Mouse (Mus musculus): ENCODE results near the gene Gas7. TPM values are rescaled to one million over a fixed set of nuclear protein-coding genes. Genes with fewer than 3 reads are reported as not detected.

Gene Gas7
- polyA plus RNA-seq, 1 experiment = 3.4 TPM

DNA sequence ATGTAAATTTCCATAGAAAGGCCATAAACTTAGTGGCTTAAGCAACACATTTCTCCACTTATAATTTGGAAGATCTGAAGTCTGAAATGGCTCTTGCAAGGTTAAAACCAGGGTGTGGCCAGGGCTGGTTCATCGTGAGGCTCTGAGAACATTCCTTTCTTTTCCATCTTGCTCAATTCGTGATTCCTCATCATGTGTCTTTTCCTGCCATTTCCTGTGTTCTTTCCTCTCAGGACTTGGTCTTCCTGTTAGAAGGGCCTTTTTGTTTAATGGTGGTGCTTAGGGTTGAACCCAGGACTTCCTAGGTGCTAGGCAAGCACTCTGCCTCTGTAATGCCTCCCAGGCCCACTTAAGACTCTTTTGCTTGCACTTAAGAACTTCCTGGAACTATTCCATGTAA is 76.0 kb downstream of the Gas7 start:
- 30% methylated on average over 2 of the region's 2 CpGs for WGBS
- DNase-seq (ENCODE audit: low read depth, low spot score) = no peak

DNA sequence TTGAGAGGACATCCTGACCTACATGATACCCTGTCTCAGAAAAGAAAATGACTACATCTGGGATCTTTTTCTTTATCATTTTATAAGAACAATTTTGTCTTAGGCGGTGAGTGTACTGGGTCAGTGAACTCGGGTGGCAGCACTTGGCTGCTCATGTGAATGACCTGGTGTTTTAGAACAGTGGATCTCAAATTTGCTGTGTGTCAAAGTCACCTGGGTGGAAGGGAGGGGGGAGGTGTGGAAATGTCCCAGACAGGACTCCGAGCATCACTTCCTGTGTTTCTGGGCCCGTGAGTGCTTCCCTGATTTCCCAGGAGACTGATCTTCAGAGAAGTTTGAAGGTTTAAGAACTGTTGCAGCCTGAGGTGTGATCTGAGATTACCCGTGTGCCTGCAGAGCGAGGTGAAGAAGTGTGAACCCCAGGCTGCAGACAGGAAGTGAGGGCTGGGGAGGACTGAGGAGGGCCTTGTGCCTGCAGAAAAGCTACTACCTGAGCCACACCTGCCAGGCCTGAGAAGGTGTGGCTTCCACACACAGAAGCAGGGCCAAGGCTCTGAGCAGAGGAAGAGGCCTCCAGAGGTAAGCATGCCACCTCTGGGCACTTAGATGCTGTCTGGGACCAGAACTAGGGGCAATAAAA is 76.8 kb downstream of the Gas7 start:
- 37% methylated on average over 6 of the region's 6 CpGs for WGBS
- no peak for DNase-seq (ENCODE audit: low read depth, low spot score)

DNA sequence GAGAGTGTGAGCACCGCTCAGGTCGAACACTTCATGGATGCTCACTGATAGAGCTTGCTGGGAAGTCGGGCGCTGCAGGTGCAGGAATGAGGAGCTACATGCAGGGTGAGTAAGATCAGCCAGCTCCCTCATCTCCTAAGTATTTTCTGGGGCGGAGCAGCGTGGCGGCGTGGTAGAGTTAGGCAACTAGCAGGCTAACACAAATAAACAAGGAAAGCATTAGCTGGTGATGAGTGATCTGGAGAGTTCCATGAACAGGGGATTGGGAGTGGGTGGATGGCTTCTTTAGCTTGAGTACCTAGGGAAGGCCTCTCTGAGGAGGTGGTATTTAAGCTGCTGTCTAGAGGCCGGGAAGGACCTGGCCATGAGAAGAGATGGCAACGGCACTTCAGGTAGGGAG is 77.5 kb downstream of the Gas7 start:
- no peak for DNase-seq (ENCODE audit: low read depth, low spot score)
- 26% methylated on average over 10 of the region's 10 CpGs for WGBS

DNA sequence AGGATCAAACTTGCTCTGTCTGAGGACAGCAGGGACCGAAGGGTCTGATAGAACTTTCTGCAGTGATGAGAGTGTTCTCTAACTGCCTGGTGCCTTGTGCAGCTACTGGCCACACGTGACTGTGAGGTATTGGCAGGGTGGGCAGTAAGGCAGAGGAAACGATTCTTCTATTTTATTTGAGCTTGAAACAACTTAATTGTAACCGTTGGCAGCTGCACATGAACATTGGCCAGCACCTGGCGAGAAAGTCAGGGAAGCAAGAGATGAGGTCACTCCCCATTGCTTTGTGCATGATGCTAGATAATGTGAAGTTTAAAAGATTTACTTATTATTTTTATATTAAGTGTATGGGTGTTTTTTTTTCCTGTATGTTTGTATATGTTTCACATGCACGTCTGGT is 77.9 kb downstream of the Gas7 start:
- DNase-seq (ENCODE audit: low read depth, low spot score) = no peak
- WGBS = 22% methylated on average over 6 of the region's 6 CpGs

DNA sequence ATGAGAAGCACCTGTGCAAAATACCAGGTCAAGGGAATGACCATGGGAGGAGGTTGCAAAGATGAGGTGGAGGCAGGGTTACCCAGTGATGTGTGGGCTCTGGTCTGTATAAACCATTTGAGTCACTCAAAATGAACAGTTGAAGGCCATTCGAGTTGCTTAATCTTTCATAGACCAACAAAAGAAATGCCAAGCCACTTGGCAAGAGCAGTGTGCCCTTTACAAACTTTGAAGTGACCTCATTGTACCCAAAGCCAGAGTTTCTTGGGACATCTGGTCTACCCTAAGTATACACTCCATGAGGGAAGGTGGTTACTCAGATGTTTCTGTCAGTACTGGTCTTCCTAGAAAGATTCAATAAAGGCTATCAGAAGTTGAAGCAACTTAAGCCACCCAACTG is 80.5 kb downstream of the Gas7 start:
- WGBS = 50% methylated on average over 1 of the region's 1 CpGs

DNA sequence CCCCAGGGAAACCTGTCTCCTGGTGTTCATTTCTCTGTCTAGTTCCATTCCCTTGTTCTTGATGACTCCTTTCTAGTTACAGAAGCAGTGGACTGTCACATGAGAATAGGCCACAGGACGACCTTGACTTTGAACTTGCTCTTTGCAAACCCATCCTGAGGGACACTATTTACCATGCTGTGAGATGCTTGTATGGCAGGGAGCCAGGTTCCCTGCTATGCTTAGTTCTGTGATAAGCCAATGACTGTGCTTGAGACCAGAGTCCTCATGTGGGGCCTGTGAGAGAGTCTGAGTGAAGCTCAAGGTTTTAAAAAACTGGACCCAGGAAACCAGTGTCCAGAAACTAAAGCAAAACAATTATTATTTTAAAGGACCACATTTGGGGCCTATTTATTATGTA is 81.2 kb downstream of the Gas7 start:
- WGBS = 93% methylated on average over 1 of the region's 1 CpGs

More for the DNA sequence above, 80.5 kb downstream of the Gas7 start:
- no peak for DNase-seq (ENCODE audit: low read depth, low spot score)

DNA sequence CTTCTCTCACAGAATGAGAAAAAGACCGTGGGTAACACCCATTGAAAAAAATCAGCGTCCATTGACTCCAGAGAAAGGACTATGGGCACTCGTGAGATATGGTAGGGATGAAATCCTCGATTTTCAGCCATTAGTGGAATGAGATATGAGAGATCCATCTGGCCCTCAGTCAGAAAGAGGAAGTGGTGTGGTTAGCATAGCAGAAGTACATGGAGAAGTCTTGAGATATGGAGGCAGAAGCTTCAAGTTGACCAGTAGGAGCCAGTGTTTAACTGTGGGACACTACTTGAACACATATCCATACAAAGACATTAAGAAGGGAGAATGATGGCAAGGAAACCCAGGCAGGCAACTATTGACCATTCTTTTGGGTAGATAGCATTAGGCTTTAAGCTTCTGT is 82.1 kb downstream of the Gas7 start:
- WGBS = 89% methylated on average over 4 of the region's 4 CpGs
- no peak for DNase-seq (ENCODE audit: low read depth, low spot score)

More for the DNA sequence above, 81.2 kb downstream of the Gas7 start:
- no peak for DNase-seq (ENCODE audit: low read depth, low spot score)

DNA sequence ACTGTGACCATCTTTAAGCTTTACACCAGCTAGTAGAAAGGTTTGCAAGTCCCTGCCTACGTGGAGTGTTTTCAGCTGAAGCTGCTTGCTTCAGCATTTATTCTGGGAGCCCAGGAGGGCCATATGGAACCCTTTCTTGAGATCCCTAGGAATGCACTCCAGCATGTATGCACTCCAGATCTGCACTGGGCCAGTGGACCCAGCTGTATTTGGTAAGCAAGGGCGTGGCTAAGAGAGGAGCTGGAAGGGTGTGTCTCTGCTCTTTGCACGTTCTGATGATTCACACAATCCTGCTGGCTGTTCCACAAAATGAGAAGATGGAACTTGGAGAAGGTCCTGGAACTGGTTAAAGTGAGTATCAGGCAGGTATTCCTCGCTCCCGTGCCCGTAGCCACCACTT is 83.3 kb downstream of the Gas7 start:
- WGBS = 41% methylated on average over 6 of the region's 6 CpGs
- no peak for DNase-seq (ENCODE audit: low read depth, low spot score)

DNA sequence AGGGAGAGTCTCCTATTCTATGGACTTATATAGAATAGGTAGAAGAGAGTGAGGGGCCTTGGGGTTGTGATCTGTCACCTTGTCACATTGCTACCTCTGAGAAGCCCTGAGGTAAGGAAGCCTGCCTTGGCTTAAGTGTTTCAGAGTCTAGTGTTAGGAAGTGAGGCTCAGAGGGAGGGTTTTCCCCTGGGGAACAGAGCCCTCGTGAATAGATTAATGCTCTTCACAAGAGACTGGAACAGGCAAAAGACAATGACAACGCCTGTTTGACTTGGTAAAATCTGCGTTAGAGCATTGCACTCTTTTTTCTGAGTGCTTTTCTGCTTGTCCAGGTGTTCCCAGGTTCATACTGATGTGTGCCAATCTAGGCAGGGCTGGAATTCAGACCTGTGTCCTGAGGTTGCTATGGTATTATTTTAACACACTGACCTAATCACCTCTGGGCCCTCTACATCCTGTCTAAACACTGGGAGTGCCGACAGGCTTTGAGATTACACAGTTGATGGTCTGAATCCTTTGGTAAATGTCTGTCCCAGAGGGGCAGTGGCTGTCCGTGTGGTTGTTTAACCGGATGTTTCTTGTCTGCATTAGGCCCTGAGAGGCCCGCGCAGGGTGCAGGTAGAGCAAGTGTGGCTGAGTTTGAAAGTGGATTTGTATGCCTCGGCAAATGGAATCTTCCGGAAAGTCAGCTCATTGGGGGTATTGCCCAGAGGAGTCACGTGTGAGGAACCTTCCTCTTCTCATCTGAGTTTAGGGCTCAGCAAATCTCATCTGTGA is 89.6 kb downstream of the Gas7 start:
- no peak for DNase-seq (ENCODE audit: low read depth, low spot score)

DNA sequence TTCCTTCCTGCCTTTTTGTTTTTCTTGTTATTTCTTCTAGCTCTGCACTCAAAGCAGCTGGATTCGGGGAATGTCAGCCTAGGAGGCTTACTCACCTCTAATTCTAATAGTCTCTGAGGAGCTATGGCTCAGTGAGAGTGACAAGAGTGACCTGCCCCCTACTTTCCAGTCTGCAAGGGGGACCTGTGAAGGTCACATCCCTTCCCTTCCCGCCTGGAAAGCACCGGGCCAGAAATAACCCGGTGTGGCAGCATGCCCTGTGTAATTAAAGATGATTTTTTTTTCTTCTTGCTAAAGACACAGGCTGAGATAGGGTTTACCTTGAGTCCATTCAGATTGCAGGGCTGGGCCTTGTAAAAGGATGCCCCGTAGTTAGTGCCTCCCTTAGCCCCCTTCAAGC is 91.3 kb downstream of the Gas7 start:
- no peak for DNase-seq (ENCODE audit: low read depth, low spot score)
- 28% methylated on average over 5 of the region's 5 CpGs for WGBS

More for the DNA sequence above, 89.6 kb downstream of the Gas7 start:
- WGBS = 45% methylated on average over 11 of the region's 11 CpGs

DNA sequence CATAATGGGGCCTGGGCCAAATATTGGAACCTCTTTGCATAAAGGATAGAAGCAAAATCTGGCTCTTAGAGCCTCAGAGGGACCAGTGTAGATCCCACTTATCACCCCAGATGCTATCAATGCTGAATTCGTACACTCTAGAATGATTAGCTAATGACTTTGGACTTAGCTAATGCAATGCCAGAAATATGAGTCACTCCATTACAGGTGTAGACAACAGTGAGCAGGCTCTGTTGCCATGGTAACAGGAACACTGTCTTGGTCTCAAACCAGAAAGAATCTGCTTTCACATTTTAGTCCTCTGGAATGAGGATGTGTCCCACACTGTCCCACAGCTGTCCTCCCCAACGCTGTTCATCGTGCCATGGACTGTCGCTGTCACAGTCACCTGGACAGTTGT is 94.1 kb downstream of the Gas7 start:
- DNase-seq (ENCODE audit: low read depth, low spot score) = no peak
- 75% methylated on average over 4 of the region's 4 CpGs for WGBS

DNA sequence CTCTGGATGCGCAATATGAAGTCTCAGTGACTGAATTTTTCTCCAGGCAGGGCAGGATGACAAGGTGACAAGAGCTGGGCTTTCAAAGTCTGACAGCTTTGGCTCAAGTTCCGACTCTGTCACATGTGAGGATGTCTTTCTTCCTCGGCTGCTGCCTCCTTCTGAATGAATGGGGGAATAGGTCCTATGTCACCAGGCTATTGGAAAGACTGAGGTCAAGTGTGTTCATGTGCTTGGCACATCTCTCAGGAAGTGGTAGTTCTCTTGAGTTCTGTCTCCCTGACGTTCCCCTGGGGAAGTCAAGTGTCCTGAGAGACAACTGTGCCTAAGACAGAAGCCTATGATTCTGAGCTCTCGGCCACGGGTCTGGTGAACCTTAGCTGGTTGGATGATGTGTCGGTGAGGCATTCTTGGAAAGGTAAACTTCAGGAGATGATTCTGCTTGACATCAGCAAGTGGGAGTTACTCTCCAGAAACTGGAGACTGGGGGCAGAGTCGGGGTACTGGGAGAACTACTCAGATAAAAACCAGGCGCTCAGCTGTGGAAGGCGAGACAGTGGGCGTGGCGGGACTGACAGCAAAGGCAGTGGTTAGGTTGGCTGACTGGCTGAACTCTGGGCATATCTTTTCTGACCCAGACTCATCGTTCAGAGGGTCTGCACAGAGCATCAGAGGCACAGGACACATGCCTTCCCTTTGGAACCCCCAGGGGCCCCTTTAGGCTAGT is 94.7 kb downstream of the Gas7 start:
- 62% methylated on average over 13 of the region's 13 CpGs for WGBS
- no peak for DNase-seq (ENCODE audit: low read depth, low spot score)

DNA sequence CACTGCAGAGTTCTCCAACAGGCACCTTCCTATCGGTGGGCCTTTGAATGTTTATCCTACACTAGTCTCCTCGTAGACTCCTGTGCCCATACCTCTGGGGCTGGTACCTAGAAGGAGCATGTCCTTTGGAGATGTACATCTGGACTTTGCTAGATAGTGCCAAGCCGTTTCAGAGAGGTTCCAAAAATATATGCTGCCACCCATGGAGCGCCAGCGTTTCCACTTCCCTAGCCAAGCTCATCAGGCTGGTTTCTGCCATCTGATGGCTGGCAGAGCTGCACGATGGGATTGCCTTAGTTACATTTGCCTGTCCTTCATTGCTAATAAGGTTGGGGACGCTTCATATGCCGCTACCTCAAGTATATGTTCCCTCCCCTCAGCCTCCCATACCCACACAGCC is 97.2 kb downstream of the Gas7 start:
- no peak for DNase-seq (ENCODE audit: low read depth, low spot score)
- 88% methylated on average over 8 of the region's 8 CpGs for WGBS

DNA sequence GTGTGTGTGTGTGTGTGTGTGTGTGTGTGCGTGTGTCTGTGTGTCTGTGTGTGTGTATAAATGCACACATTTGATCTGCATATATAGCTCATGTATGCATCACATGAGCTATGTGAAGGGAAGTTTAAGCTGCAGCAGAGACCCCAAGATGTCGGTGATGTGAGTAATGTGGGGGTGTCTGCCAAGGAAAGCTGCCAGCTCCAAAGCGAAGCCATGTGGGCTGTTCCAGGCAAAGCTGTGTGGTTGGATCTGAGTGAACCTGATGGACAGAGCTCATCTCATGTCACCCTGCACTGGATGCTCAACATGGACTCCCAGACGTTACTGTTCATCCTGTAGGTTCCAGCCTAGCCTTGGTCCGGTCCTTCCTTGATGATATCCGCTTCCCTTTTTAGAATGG is 99.0 kb downstream of the Gas7 start:
- no peak for DNase-seq (ENCODE audit: low read depth, low spot score)
- WGBS = 96% methylated on average over 6 of the region's 6 CpGs

DNA sequence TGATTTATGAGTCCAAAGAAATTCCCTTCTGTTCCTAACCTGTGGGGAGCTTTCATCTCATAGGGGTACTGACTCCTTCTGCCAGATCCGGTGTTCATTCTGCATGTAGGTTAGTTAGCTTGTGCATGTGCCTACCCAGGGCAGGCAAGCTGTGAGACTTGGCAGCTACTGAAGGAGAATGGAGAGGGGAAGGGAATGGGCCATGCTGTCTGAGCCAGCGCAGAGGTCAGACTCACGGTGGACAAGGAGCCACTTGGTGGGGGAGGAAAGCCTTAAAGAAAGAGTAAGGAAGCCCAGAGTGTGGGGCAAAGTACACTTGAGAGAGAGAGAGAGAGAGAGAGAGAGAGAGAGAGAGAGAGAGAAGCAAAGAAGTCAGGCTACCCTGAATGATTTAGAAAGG is 101.1 kb downstream of the Gas7 start:
- 63% methylated on average over 3 of the region's 3 CpGs for WGBS
- DNase-seq (ENCODE audit: low read depth, low spot score) = no peak

DNA sequence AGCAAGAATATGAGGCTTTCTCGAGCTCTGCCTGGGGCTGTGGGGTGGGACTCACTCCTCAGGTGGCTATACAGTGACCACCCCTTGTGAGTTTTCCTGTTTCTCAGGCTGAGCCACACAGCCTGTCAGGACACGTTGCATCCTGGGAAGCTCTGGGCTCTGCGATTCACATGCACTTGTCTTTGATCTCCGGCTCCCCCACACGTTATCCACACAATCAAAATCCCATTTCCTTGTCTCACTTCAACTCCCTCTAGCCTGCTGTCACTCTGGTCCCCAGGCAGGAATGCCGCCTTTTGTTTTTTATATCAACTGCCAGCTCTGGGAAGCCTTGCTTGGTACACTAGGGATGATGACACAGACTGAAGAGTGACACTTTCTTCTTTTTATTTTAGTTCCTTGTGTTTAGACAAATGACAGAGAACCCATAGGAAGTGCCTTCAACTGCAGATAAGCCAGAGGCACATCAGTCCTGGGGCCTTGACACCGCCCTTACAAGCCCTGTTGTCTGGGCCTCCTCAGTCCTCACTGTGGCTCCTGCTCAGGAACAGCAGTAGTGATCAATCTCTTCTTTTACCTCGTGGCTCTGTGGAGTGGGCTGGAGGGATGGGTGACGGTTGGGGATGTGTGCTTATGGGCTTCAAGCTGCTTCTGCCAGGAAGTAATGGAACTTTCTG is 103.7 kb downstream of the Gas7 start:
- 68% methylated on average over 9 of the region's 9 CpGs for WGBS
- no peak for DNase-seq (ENCODE audit: low read depth, low spot score)

DNA sequence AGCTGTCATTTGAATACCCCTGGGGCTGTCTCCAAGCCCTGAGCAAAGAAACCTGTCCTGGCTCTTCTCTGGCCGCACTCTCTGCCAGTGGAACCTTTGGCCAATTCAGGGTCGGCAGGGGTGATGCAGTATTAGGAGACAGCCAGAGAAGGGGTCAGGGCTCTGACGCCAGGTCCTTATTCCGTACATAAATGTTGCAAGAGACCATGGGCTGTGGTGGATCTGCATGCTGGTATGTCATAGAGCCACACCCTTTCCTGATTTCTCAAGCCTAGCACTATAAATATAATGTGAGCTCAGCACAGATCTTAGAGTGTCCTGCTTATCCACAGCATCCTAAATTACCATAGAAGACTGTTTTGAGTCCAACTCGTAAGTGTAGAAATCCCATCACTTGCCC is 104.3 kb downstream of the Gas7 start:
- no peak for DNase-seq (ENCODE audit: low read depth, low spot score)
- 72% methylated on average over 5 of the region's 5 CpGs for WGBS

DNA sequence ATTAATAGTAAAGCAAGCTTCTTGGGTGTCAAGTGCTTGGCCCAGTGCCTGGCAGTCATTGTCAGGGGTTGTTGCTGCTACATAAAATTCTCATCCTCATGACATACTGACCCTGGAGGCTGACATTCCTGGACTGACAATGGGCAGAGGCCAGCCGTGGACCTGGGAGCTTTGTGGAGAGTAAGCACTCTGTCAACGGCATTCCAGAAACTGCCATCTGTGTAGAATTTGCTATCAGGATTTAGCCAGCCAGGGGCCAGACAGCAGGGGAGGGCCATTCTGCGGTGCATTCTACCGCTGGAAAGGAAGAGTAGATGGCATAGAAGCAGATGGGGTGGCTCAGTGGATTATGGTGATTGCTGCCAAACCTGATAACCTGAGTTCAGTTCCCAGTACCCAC is 106.4 kb downstream of the Gas7 start:
- no peak for DNase-seq (ENCODE audit: low read depth, low spot score)
- WGBS = 78% methylated on average over 4 of the region's 4 CpGs

DNA sequence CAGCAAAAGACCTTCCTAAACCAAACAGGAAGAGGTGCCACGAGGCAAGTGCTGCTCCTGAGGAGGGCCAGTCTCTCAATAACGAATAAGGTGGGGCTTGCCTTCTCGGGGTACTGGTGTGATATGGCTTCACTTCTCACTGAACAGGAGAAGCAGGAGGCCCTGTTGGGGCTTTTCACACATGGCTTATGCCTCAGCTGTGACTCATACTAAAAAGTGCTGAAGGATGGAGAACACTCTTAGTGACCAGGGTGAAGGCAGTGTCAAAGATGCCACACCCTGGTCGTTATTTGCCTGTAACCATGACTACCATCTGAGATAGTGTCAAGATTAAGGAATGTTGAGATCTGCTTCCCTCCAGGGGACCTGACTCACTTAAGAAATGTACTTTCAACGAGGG is 107.9 kb downstream of the Gas7 start:
- 15% methylated on average over 5 of the region's 5 CpGs for WGBS
- DNase-seq (ENCODE audit: low read depth, low spot score) = no peak

DNA sequence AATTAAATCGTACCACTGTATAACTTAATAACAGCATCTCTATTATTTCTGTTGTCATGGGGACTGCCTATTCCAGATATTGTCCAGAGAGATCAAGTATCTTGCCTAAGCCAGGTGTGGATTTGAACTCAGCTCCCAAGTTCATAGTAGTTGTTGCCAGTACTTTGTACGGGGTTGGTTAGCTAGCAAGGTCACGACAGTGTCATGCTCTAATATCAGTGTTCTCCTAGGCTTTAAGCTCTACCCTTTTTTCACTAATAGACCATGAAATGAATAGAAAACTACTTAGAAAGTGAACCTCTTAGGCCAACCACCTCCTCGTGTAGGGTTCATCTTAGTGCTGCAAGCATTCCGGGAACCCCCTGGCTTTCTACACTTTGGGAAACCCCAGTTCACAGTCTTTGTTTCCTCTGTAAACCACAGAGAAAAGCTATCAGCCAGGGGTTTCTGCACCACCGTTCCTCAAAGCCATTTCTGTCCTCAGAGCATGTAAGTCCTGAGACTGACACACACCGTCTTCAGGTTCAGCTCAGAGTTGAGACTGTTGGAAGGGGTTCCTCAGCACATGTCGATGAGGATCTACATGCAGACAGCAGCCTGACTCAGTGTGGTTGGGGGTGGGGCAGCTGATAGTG is 108.9 kb downstream of the Gas7 start:
- no peak for DNase-seq (ENCODE audit: low read depth, low spot score)
- WGBS = 82% methylated on average over 8 of the region's 8 CpGs

All from large intestine, adult 2 months (tissue).